20 mouse cellular contexts compared by ENCODE assay signal in the genomic region with DNA sequence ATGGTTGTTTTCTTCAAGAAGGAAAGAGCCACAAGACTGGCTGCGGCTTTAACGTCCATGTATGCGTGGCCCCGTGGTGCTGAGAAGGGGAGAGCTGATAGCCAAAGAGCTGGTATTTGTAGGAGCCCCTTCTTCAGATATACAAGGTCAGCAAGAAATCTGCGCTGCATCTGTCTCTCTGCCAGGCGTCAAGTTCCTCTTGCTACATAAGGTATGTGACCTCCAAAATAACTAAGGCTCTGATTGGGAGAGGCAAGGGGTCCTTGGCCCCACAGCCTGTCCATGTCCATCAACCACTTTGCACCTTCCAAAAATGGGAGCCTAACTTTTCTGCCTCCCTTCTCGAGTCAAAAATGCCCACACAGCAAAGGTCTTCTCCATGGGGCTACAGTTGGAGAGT.
DNase-seq lines count a peak whose midpoint lies in the region; ATAC-seq and TF ChIP-seq lines count a peak whose summit lies in the region.
"Had no signal": no experiment of that assay in that cellular context is flagged by ENCODE, and none has a peak within 500 bp of the region (broad histone marks: within the 10 kb centered on the region; RNA-seq: fewer than 3 reads in every experiment).

No protein-coding gene starts in this region.

- peak; percentile 93 for DNase-seq in heart, adult 11 months
- no peak for DNase-seq in heart, postnatal 36 days
- DNase-seq in heart, adult 2 months, result peak; percentile 33 to 45
- DNase-seq in skeletal muscle tissue, adult 2 months (ENCODE audit: low read depth, low spot score), result peak; percentile 91
- DNase-seq in layer of hippocampus, postnatal 36 days, result no peak
- no peak for DNase-seq in kidney, adult 9 months
- no peak for DNase-seq in lung, postnatal 25 days (ENCODE audit: low spot score)
- DNase-seq: adrenal gland, postnatal 25 days; cerebellum, adult 8-10 months; kidney, adult 8-10 months; kidney, postnatal 4 days; liver, embryonic 13.5 days; midbrain, embryonic 14.5 days; thymus, postnatal 4 days had no signal

- no peak overlapping the region; the same call in 1 of the 2 replicates for H3K9ac ChIP-seq in heart, adult 2 months (ENCODE audit: low read depth, low read length)
- peak overlapping the region; percentile 50 for H3K9ac ChIP-seq in heart, embryonic 15.5 days
- H3K9ac ChIP-seq: embryonic facial prominence, embryonic 15.5 days; liver, embryonic 13.5 days had no signal

- no peaks in the 10 kb centered on the region for H3K9me3 ChIP-seq in heart, embryonic 15.5 days (replicated peaks)
- H3K9me3 ChIP-seq: embryonic facial prominence, embryonic 15.5 days; forebrain, embryonic 10.5 days; liver, embryonic 13.5 days had no signal

- peak; percentile 85 for ATAC-seq in heart, embryonic 15.5 days (replicated peaks; ENCODE audit: insufficient number of reproducible peaks, insufficient read depth, low FRiP score, low read depth)
- ATAC-seq: Patski had no signal

- no peaks in the 10 kb centered on the region for H3K79me2 ChIP-seq in heart, adult 2 months (replicated peaks; ENCODE audit: control insufficient read depth, insufficient read depth, low read length)

- H3K4me3 ChIP-seq in heart, adult 2 months, result peak overlapping the region; percentile 38
- H3K4me3 ChIP-seq in heart, embryonic 15.5 days, result peak overlapping the region; percentile 44
- H3K4me3 ChIP-seq: embryonic facial prominence, embryonic 15.5 days; forebrain, embryonic 10.5 days; liver, embryonic 13.5 days; myocyte had no signal

- peak overlapping the region; percentile 85 for H3K27ac ChIP-seq in heart, adult 2 months
- peak overlapping the region; percentile 89 for H3K27ac ChIP-seq in heart, embryonic 15.5 days
- H3K27ac ChIP-seq: embryonic facial prominence, embryonic 15.5 days; forebrain, embryonic 10.5 days; liver, embryonic 13.5 days had no signal

- TF ChIP-seq EP300 in heart, adult 2 months (IDR thresholded peaks at IDR 0.05; ENCODE audit: insufficient read depth, low read depth, low read length), result peak; percentile 35; the same call in 1 of the 2 replicates

- H3K4me1 ChIP-seq in heart, adult 2 months (ENCODE audit: control insufficient read depth, insufficient read depth, low read length), result peaks cover 1% of the 10 kb centered on the region; the same call in 1 of the 2 replicates
- H3K4me1 ChIP-seq in heart, embryonic 15.5 days (replicated peaks), result peaks cover 11% of the 10 kb centered on the region
- H3K4me1 ChIP-seq: embryonic facial prominence, embryonic 15.5 days; forebrain, embryonic 10.5 days; liver, embryonic 13.5 days had no signal

- peaks cover 43% of the 10 kb centered on the region for H3K36me3 ChIP-seq in heart, adult 2 months (ENCODE audit: control insufficient read depth, insufficient read depth, low read length)
- peaks cover 38% of the 10 kb centered on the region for H3K36me3 ChIP-seq in heart, embryonic 15.5 days
- H3K36me3 ChIP-seq: embryonic facial prominence, embryonic 15.5 days; forebrain, embryonic 10.5 days; liver, embryonic 13.5 days had no signal

- intact Hi-C loops in heart, postnatal 36 days (cut with DNase I), result no loop called here
- intact Hi-C loops in heart, adult 2 months (cut with DNase I), result no loop called here

- 49% methylated on average over 7 of the region's 7 CpGs for WGBS in heart, adult 2 months
- WGBS in heart, embryonic 15.5 days, result 35% methylated on average over 7 of the region's 7 CpGs

- H3K27me3 ChIP-seq in heart, adult 2 months (ENCODE audit: control insufficient read depth, insufficient read depth, low read length), result no peaks in the 10 kb centered on the region
- H3K27me3 ChIP-seq in heart, embryonic 15.5 days, result no peaks in the 10 kb centered on the region
- H3K27me3 ChIP-seq: CH12.LX; embryonic facial prominence, embryonic 15.5 days; liver, embryonic 13.5 days had no signal

- peak overlapping the region; percentile 53 for H3K4me2 ChIP-seq in heart, embryonic 15.5 days
- H3K4me2 ChIP-seq: embryonic facial prominence, embryonic 15.5 days; liver, embryonic 13.5 days had no signal

- peak; percentile 42; the same call in 1 of the 2 replicates for TF ChIP-seq POLR2A in heart, adult 2 months (IDR thresholded peaks at IDR 0.05; ENCODE audit: insufficient read depth, low read depth, low read length)

- no peak for TF ChIP-seq CTCF in heart, adult 2 months (IDR thresholded peaks at IDR 0.05)

Comparison
In these comparisons a context has a peak if more than half of its experiments do, and no peak if none do; other contexts are left out.
1. DNase-seq: peak in heart, adult 11 months (single experiment), heart, adult 2 months (2 of 2) and skeletal muscle tissue, adult 2 months (single experiment); none in heart, postnatal 36 days (0 of 2), layer of hippocampus, postnatal 36 days (0 of 2), kidney, adult 9 months (single experiment) and lung, postnatal 25 days (single experiment).